Mouse (Mus musculus) kidney, adult 18-20 months (tissue): ENCODE results near the gene Cyp2c70.
"Not testable (repeated sequence)": the region's sequence is repeated elsewhere in the genome, so short reads cannot be mapped to it uniquely, and the experiment has no call there.

ENCODE experiments used
- DNase-seq: peaks from one replicate; pipeline ENCODE4 v3.0.0; 2021

Cyp2c70 gene

GRCm38 (mm10) chr19:40187160-40187559 is at the start of gene Cyp2c70:
TSS of gene Cyp2c70 (minus strand) at chr19:40187333.
- no peak for DNase-seq

GRCm38 (mm10) chr19:40232560-40232959 is 45.4 kb upstream of the Cyp2c70 start:
- no peak for DNase-seq

- no peak for DNase-seq
These were observed 44.9 kb upstream of the Cyp2c70 start for GRCm38 (mm10) chr19:40231825-40232541.

- no peak for DNase-seq
These were observed 44.1 kb upstream of the Cyp2c70 start for GRCm38 (mm10) chr19:40231074-40231738.

DNA sequence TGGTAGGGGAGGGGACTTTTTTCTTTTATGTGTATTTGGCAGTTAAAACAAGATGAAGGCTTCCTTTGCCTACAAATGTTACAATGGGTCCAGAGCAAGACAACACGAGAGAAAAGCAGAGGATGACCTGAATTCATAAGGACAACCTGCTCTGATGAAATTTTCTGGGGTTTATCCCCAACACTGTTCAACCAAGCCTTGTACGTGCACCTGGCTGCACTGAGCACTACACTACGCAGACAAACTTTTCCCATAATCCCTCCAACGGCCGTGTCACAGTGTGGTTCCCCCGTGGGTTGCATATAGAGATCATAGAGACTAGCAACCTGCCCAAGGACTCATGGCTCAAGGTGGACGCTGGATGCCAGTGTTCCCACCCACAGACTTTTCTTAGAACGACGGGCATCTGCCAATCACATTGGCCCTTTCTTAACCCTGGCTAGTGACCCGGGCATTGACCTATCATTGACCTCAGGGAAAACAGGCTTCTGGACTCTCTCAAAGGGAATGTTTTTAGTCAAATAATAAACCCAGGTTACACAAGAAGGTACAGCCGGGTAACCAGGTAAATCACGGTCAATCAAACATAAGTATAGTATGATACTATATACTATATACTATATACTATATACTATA is 39.5 kb upstream of the Cyp2c70 start:
- DNase-seq, result peak; percentile 18

DNA sequence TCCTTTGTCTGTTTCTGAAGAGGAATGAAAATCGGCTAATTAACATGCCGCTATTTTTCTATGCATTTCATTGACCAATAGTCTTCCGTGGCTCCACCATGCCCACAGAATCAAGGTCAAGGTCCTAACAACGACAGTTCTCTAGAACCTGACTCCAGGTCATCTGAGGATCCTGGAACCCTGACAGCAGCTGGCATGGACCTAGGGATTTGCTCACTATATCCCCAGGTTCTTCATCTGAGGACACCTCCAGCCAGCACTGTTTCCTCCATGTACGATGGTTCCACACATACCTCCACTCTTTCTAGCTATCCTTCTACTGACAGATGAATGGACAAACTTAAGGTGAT is 38.6 kb upstream of the Cyp2c70 start:
- DNase-seq, result peak; percentile 59

DNA sequence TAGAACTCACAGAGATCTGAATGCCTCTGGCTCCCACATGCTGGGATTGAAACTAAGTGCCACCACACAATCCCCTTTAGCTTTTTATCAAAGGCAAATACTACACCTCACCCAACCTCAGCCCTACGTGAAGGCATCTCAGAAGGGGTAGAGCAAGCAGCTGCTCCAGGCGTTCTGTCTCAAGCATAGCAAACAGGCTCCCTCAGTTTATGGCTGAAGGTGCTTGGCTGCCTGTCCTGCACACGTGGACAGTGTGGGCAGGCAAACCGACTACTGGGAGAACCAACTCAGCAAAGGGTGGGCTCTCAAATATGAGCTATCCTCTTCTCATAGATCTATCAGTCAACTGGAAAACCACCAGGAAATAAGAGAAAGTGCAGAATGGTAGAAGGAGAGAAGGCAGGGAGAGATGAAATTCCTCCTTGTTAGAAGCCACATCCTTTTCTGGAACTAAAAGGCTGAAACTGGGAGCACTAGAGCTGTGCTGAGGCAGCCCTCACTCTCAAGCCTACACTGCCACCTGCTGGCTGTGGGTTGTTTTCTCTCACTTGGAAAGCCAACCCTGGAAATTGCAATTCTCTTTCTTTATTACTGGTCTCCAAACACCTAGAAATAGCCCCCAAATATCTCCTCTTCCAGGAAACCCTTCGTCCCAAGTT is 38.1 kb upstream of the Cyp2c70 start:
- peak; percentile 77 for DNase-seq

DNA sequence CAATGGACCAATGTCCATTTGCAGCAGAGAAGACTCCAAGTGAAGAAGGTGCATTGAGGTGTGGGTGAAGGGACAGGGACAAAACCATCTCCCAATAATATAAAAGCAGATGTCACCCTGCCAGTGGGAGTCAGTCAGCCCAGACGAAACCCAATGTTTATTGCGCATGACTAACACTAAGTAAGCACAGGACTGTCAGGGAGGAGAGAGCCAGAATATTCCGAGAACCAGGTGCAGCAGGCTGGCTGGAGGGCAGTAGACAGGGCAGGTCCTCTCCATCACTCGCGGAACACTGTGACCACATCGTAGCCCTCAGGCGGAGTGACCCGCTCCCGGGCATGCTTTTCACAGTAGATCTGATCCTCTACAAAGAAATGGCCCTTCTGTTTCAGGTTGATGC is 35.2 kb upstream of the Cyp2c70 start:
- not testable (repeated sequence) for DNase-seq

- no peak for DNase-seq
These were observed 33.7 kb upstream of the Cyp2c70 start for GRCm38 (mm10) chr19:40220878-40221277.

DNA sequence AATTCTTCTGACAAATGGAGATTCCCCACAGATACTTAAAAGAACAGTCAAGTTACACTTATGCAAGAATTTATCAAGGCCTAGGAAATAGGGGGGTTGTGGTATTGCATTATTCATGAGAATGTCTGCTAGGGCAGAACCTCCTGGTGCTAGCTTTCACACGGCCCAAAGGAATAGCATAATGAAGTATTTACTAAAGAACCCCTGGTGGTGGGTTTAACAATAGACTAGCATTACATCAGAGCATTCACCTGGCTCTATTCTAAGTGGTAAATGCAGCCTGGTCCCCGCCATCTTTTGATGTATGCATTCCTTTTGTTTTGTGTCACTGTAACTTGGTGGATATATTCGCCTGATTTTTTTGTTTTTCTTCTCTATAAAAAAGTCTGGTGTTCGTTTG is 15.8 kb upstream of the Cyp2c70 start:
- not testable (repeated sequence) for DNase-seq

DNA sequence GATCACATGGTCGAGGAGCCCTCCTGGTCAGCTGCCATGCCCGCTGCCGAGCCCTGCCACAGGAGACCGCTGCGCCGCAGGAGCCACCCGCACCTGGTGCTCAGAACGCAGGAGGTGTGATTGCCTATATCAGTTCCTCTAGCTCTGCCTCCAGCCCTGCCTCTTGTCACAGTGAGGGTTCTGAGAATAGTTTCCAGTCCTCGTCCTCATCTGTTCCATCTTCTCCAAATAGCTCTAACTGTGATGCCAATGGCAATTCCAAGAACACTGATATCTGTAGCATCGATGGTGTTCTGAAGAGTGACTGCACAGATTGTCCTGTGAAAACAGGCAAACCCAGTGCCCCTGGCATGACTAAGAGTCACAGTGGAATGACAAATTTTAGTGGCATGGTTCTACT is 3.5 kb upstream of the Cyp2c70 start:
- no peak for DNase-seq

DNA sequence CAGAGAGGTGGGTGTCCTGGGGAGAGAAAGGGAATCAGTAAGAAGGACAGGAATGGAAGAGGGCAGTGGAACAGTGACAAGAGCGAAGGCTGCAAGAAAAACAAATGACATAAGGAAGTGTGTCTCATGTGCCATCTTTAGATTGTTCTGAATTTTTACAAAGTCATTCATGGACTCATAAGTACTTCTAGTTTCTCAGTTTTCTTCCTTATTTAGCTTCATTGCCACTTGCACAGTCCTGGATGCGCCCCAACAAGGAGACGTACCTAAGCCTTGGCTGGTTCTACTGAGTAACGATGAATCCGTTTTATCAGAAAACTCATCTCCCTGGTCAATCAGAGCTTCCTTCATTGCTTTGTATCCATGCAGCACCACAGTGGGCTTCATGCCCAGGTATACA is 3.5 kb downstream of the Cyp2c70 start:
- no peak for DNase-seq

DNA sequence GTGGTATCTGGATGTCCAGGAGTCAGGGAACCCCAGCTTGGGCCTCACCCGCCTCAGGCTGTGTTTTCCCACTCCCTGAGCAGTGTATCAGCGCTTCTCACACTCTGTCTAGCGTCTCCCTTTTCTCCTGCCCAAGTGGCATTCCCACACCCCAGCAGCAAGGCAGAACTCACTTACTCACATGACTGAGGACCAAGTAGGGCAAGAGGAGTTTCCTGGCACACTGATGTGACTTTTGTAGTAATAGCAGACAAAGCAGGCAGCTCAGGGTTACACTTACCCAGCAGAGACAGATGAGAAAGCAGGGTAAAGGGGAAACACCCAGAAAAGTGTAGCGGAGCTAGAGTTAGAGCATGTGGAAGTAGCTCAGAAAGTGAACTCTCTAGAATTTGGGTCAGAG is 8.8 kb downstream of the Cyp2c70 start:
- DNase-seq, result no peak

DNA sequence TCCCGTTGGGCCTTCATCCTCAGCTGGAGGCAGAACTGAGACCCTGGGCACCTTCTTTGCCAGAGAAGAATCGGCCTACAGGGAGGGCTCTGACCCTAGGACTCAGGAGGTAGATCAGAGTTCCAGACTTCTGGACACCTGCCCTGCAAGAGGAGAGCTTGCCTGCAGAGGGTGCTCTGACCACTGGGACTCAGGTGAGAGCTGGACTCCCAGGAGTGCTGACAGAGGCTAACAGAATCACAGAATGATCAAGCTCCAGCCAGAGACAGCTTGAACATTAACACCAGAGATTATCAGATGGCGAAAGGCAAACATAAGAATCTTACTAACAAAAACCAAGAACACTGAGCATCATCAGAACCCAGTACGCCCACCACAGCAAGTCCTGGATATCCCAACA is 18.7 kb downstream of the Cyp2c70 start:
- peak; percentile 6 for DNase-seq

DNA sequence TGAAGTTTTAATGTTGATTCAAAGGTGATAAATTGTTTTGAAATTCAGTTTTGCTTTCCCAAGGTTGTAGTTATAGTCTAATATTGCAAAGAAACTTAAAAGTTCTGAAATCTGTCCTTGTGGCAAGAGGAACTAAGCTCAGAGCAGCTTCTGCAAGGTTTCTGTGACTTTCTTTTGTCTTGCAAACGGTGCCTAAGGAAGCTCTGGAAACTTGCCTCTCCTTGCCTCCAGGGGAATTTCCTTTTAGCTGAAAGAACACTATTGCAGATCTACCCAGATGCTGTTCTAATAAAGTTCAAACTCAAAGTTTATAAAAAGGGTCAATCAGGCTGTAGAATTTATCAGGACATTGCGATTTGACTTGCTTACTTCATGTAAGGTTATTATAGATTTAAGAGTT is 60.1 kb downstream of the Cyp2c70 start:
- DNase-seq, result not testable (repeated sequence)

GRCm38 (mm10) chr19:40125165-40125564 is 62.0 kb downstream of the Cyp2c70 start:
- DNase-seq, result not testable (repeated sequence)

DNA sequence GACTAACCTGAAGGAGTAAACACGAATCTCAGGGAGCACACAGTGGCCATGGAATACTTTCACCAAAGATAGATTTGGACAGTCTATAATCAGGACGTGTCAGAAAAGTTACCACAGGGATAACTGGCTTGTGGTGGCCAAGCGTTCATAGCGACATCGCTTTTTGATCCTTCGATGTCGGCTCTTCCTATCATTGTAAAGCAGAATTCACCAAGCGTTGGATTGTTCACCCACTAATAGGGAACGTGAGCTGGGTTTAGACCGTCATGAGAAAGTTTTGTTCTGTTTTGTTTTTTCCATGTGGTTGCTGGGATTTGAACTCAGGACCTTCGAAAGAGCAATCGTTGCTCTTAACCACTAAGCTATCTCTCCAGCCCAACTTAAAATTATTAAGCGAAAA is 67.5 kb downstream of the Cyp2c70 start:
- not testable (repeated sequence) for DNase-seq
